Mouse (Mus musculus): Measurements from ENCODE around the gene Gm10837. TPM values are rescaled to one million over a fixed set of nuclear protein-coding genes. Genes with fewer than 3 reads are reported as not detected.

The Gm10837 gene
- polyA plus RNA-seq, 1 experiment from 2014 or later, result 0.45 TPM

DNA sequence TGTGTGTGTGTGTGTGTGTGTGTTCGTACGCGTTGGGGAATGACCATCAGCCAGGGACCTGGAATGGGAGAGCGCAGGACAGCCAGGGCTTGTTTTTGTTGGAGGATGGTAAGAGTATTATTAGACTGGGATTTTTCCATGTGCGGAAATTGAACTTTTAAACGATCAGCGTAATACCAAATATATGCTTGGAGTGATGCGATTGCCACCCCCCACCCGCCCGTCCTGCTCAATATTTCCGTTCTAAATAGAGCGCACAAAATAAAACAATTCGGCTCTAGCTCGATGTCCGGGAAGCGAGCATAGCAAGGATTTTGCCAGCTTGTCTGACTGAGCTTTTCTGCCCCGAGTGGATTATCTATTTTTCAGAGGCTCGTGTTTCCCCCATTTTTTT, 13.6 kb upstream of the Gm10837 start:
- Histone ChIP-seq H3K4me1 (ENCODE audit: control insufficient read depth, insufficient read depth, low read length) (peaks cover 13% of the 10 kb centered on the region), H3K27ac (ENCODE audit: low read depth, low read length) (peak overlapping the region; percentile 97), H3K9me3 (ENCODE audit: control insufficient read depth, low read length) (no peaks in the 10 kb centered on the region), H3K4me3 (ENCODE audit: low read depth, low read length) (peak overlapping the region; percentile 75), H3K27me3 (ENCODE audit: control insufficient read depth, insufficient read depth, low read length) (peaks cover 53% of the 10 kb centered on the region), H3K4me2 (peak overlapping the region; percentile 62), H3K36me3 (ENCODE audit: control insufficient read depth, insufficient read depth, low read length) (no peaks in the 10 kb centered on the region), H3K9ac (ENCODE audit: low read length) (peak overlapping the region; percentile 96)
- ATAC-seq (ENCODE audit: low FRiP score) (no peak), DNase-seq (ENCODE audit: low spot score, missing footprints) (peak; percentile 94)
- WGBS, result 1% methylated on average over 18 of the region's 18 CpGs

DNA sequence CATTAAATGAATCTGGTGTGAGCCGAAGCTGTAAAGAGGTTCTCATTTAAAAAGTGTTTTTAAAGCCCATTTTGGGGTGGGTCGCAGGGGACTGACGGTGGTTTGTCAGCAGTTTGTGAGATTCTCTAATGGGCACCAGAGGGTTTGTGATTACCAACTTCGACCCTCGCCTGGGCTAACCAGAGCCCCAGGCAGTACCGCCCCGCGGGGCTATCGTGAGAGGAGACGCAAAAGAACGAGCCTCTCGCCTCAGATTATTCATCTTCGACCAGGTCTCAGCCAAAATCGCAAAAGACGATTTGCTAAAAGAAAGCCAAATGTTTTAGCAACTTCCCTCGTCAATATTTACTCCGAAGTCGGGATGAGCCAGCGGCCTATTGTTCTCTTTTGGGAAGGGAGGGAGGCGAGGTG, 13.1 kb upstream of the Gm10837 start:
- under 1% methylated on average over 20 of the region's 20 CpGs for WGBS
- Histone ChIP-seq H3K9ac (ENCODE audit: low read length) (peak overlapping the region; percentile 96), H3K27me3 (ENCODE audit: control insufficient read depth, insufficient read depth, low read length) (peaks cover 56% of the 10 kb centered on the region), H3K9me3 (ENCODE audit: control insufficient read depth, low read length) (no peaks in the 10 kb centered on the region), H3K36me3 (ENCODE audit: control insufficient read depth, insufficient read depth, low read length) (no peaks in the 10 kb centered on the region), H3K27ac (ENCODE audit: low read depth, low read length) (peak overlapping the region; percentile 97), H3K4me2 (peak overlapping the region; percentile 62), H3K4me1 (ENCODE audit: control insufficient read depth, insufficient read depth, low read length) (peaks cover 16% of the 10 kb centered on the region), H3K4me3 (ENCODE audit: low read depth, low read length) (peak overlapping the region; percentile 75)
- DNase-seq (ENCODE audit: low spot score, missing footprints) (peak; percentile 98), ATAC-seq (ENCODE audit: low FRiP score) (no peak)

DNA sequence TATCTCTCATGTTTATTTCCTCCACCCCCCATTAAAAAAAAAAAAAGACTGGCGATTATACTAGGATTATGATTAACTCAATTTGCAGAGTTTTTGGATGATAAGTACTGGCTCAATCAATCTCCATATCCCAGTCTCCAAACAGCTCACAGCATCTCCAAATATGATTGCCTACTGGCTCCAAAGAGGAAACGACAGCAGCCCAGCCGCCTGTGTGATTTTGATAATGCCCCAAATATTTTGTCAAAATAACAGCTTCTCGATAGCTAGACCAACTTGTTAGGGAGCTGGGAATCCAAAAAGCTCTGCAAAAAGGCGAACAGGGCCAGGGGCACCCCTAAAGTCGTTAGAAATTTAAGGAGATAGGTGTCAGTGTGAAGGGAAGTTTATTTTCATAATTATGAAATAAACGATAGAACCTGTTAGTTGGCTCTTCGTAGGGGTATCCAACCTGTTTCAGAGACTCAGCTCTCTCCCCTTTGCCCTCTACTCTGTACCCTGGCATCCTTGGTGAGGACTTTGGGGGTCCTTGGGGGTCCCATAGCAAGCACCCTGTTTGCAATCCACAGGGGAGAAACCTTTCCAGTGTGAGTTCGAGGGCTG, 12.3 kb upstream of the Gm10837 start:
- no peak for ATAC-seq (ENCODE audit: low FRiP score)
- Histone ChIP-seq H3K36me3 (ENCODE audit: control insufficient read depth, insufficient read depth, low read length) (no peaks in the 10 kb centered on the region), H3K27ac (ENCODE audit: low read depth, low read length) (peak overlapping the region; percentile 50), H3K4me2 (peak overlapping the region; percentile 62), H3K27me3 (ENCODE audit: control insufficient read depth, insufficient read depth, low read length) (peaks cover 59% of the 10 kb centered on the region), H3K4me1 (ENCODE audit: control insufficient read depth, insufficient read depth, low read length) (peaks cover 15% of the 10 kb centered on the region), H3K9ac (ENCODE audit: low read length) (peak overlapping the region; percentile 96), H3K9me3 (ENCODE audit: control insufficient read depth, low read length) (no peaks in the 10 kb centered on the region), H3K4me3 (ENCODE audit: low read depth, low read length) (peak overlapping the region; percentile 75)
- WGBS, result 1% methylated on average over 9 of the region's 9 CpGs
- no peak for DNase-seq (ENCODE audit: low spot score, missing footprints)

DNA sequence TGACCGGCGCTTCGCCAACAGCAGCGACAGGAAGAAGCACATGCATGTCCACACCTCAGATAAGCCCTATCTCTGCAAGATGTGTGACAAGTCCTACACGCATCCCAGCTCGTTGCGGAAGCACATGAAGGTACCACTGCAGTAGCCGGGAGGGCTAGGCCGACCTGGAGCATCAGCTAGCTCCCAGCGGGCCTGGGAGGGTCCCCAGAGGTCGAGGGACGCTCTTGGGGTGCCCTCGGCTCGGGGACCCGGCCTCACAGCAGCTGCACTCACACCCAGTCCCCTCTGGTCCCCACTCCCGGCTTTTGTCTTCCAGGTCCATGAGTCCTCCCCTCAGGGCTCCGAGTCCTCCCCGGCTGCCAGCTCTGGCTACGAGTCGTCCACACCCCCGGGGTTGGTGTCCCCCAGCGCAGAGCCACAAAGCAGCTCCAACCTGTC, 11.8 kb upstream of the Gm10837 start:
- Histone ChIP-seq H3K4me3 (ENCODE audit: low read depth, low read length) (peak overlapping the region; percentile 75), H3K27me3 (ENCODE audit: control insufficient read depth, insufficient read depth, low read length) (peaks cover 57% of the 10 kb centered on the region), H3K4me2 (peak overlapping the region; percentile 62), H3K9me3 (ENCODE audit: control insufficient read depth, low read length) (no peaks in the 10 kb centered on the region), H3K36me3 (ENCODE audit: control insufficient read depth, insufficient read depth, low read length) (no peaks in the 10 kb centered on the region), H3K27ac (ENCODE audit: low read depth, low read length) (peak overlapping the region; percentile 50), H3K9ac (ENCODE audit: low read length) (peak overlapping the region; percentile 96), H3K4me1 (ENCODE audit: control insufficient read depth, insufficient read depth, low read length) (peaks cover 11% of the 10 kb centered on the region)
- peak; percentile 99 for DNase-seq (ENCODE audit: low spot score, missing footprints)
- no peak for ATAC-seq (ENCODE audit: low FRiP score)
- WGBS, result 0% methylated on average over 22 of the region's 22 CpGs

DNA sequence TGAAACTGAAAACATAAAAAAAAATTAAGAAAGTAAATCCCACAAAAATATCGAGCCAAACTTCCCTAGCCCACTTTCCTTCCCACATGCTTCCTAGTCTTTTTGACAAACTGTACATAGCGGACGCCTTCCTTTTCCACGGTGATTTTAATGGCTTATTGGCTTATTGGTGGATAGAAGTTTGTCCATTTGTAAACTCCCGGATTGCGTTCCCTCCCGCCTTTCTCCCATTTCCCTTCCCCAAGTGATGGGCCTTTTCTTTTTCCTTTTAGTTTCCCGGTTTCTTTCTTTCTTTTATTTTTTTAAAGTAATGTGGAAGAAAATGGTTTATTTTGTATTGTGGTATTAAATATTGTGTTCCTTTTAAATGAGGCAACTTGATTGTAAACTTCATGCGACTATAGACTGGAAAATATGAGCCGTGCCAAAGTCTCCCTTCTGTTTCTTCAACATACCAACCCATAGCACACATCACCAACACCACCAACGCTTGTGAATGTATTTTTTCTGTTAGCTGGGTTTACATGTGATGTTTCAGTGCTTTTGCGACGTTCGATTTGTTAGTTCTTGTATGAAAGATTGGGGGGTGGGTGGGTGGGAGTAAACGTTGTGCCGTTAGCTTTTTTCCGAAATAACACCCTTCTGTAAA, 10.8 kb upstream of the Gm10837 start:
- no peak overlapping the region for H3K27ac ChIP-seq (ENCODE audit: low read depth, low read length)
- DNase-seq (ENCODE audit: low spot score, missing footprints), result peak; percentile 93
- no peak for ATAC-seq (ENCODE audit: low FRiP score)
- WGBS, result 6% methylated on average over 17 of the region's 17 CpGs
- H3K4me1 ChIP-seq (ENCODE audit: control insufficient read depth, insufficient read depth, low read length), result peaks cover 15% of the 10 kb centered on the region
- no peaks in the 10 kb centered on the region for H3K36me3 ChIP-seq (ENCODE audit: control insufficient read depth, insufficient read depth, low read length)
- peak overlapping the region; percentile 75 for H3K4me3 ChIP-seq (ENCODE audit: low read depth, low read length)
- no peaks in the 10 kb centered on the region for H3K9me3 ChIP-seq (ENCODE audit: control insufficient read depth, low read length)
- peak overlapping the region; percentile 62 for H3K4me2 ChIP-seq
- H3K27me3 ChIP-seq (ENCODE audit: control insufficient read depth, insufficient read depth, low read length), result peaks cover 64% of the 10 kb centered on the region
- peak overlapping the region; percentile 96 for H3K9ac ChIP-seq (ENCODE audit: low read length)

DNA sequence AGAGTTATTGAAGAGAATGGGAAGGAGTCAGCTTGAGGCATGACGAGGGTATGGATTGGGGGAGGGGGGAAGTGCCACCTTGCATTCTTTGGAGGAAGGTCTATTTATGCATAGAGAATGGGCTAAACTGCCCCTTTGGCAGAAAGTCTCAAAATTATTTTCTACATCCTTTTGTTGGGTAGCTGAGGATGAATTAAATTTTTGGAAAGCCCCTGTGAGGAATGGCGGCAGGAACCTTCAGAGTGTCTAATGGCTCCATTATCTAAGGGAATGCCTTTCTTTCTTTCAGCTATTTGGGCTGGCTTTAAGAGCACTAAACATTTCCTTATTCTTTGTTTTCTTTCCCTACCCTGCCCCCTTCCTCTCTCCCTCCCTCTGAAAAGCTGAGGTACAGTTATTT, 10.0 kb upstream of the Gm10837 start:
- Histone ChIP-seq H3K9ac (ENCODE audit: low read length) (peak overlapping the region; percentile 68; the same call in 1 of the 2 replicates), H3K27ac (ENCODE audit: low read depth, low read length) (no peak overlapping the region), H3K4me1 (ENCODE audit: control insufficient read depth, insufficient read depth, low read length) (peaks cover 20% of the 10 kb centered on the region), H3K4me2 (peak overlapping the region; percentile 62), H3K4me3 (ENCODE audit: low read depth, low read length) (peak overlapping the region; percentile 75), H3K9me3 (ENCODE audit: control insufficient read depth, low read length) (no peaks in the 10 kb centered on the region), H3K27me3 (ENCODE audit: control insufficient read depth, insufficient read depth, low read length) (peaks cover 68% of the 10 kb centered on the region), H3K36me3 (ENCODE audit: control insufficient read depth, insufficient read depth, low read length) (no peaks in the 10 kb centered on the region)
- WGBS, result 2% methylated on average over 2 of the region's 2 CpGs
- ATAC-seq (ENCODE audit: low FRiP score) (no peak), DNase-seq (ENCODE audit: low spot score, missing footprints) (peak; percentile 94)

DNA sequence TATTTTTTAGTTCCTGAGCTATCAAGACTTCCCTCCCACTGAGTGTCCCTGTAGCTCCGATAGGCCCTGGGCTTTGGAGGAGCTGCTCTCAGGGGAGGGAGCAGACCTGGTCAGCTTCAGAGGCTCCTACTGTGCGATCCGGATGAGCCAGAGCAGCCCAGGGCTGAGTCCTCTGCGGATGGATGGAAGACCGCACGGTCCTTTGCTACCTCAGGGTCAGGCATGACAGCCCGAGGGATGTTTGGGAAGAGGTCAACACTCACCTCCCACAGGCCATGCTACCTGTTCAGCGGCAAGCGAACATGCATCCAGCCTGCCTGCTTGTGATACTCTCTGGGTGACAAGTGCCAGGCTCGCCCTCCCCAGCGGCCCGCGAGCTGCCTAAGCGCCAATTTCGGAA, 9.2 kb upstream of the Gm10837 start:
- peak; percentile 22; the same call in 1 of the 2 replicates for ATAC-seq (ENCODE audit: low FRiP score)

DNA sequence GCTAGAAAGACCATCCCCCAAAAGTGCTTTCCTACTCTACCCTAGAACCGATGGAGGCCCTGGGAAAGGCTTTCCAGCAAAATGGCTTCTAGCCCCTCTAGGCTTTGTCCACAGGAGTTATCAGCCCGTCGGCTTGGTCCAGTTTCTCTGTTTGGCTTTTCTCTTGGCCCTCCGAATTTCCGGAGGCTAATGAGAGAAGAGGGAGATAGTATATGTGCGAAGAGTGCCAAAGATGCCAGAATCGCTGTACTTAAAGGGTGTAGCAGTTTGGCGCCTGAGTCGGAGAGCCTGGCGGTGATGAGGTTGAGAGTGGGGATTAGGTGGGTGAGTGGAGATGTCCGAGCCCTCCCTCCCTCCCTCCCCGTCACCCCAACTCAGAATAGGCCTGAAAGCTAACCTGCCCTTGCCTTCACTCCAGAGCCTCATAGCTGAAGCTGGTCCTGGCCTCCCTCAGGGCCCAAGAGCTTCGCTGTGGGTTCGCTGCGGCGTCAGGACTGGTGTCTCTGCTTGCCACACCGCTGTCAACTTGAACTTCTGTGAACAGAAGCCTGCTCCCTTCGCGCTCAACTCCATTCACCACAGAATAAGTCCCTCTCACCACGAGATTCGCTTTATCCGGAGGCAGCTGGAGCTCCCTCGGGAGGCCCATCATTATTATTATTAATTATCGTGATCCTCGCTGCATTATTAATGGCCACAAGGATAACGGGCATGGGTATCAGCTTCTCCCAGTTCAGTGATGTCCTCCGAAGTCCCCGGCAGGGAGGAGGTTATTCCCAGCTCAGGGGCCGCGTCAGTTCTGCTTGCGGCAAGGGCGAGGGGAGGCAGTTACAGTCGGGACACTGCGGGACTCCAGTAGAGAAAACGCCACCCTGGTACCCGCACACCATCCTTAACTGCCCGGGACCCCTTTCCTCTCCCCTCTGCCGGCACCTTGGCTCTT, 8.0 kb upstream of the Gm10837 start:
- WGBS, result under 1% methylated on average over 38 of the region's 38 CpGs
- Histone ChIP-seq H3K27ac (ENCODE audit: low read depth, low read length) (peak overlapping the region; percentile 49), H3K9ac (ENCODE audit: low read length) (peak overlapping the region; percentile 68), H3K4me1 (ENCODE audit: control insufficient read depth, insufficient read depth, low read length) (peaks cover 17% of the 10 kb centered on the region), H3K27me3 (ENCODE audit: control insufficient read depth, insufficient read depth, low read length) (peaks cover 69% of the 10 kb centered on the region), H3K36me3 (ENCODE audit: control insufficient read depth, insufficient read depth, low read length) (no peaks in the 10 kb centered on the region), H3K9me3 (ENCODE audit: control insufficient read depth, low read length) (no peaks in the 10 kb centered on the region), H3K4me2 (peak overlapping the region; percentile 62), H3K4me3 (ENCODE audit: low read depth, low read length) (peak overlapping the region; percentile 75; the same call in 1 of the 2 replicates)
- peak; percentile 98 for DNase-seq (ENCODE audit: low spot score, missing footprints)
- ATAC-seq (ENCODE audit: low FRiP score), result peak; percentile 28

More for the DNA sequence above, 9.2 kb upstream of the Gm10837 start:
- Histone ChIP-seq H3K4me2 (peak overlapping the region; percentile 62), H3K27ac (ENCODE audit: low read depth, low read length) (no peak overlapping the region), H3K9ac (ENCODE audit: low read length) (peak overlapping the region; percentile 68), H3K27me3 (ENCODE audit: control insufficient read depth, insufficient read depth, low read length) (peaks cover 67% of the 10 kb centered on the region), H3K4me1 (ENCODE audit: control insufficient read depth, insufficient read depth, low read length) (peaks cover 17% of the 10 kb centered on the region), H3K9me3 (ENCODE audit: control insufficient read depth, low read length) (no peaks in the 10 kb centered on the region), H3K36me3 (ENCODE audit: control insufficient read depth, insufficient read depth, low read length) (no peaks in the 10 kb centered on the region), H3K4me3 (ENCODE audit: low read depth, low read length) (peak overlapping the region; percentile 75)
- WGBS, result 2% methylated on average over 15 of the region's 15 CpGs
- peak; percentile 96 for DNase-seq (ENCODE audit: low spot score, missing footprints)

All from midbrain, embryonic 11.5 days (tissue).